In genomic region chr5:37716505-37717372, GRCm38 (mm10) we compare ENCODE assay signal across 9 mouse cellular contexts. TPM values are rescaled to one million over a fixed set of nuclear protein-coding genes. Genes with fewer than 3 reads are reported as not detected.
DNase-seq lines count a peak whose midpoint lies in the region; ATAC-seq and TF ChIP-seq lines count a peak whose summit lies in the region.
"Had no signal": no experiment of that assay in that cellular context is flagged by ENCODE, and none has a peak within 500 bp of the region (broad histone marks: within the 10 kb centered on the region; RNA-seq: fewer than 3 reads in every experiment).

Gene Stk32b (minus strand): TSS chr5:37717171.

- no peaks in the 10 kb centered on the region for H3K36me3 ChIP-seq in embryonic facial prominence, embryonic 12.5 days
- no peaks in the 10 kb centered on the region for H3K36me3 ChIP-seq in midbrain, embryonic 12.5 days

- H3K4me2 ChIP-seq in embryonic facial prominence, embryonic 12.5 days (replicated peaks) = peak within 1 kb of the TSS; percentile 88
- peak within 1 kb of the TSS; percentile 71 for H3K4me2 ChIP-seq in midbrain, embryonic 12.5 days (replicated peaks)

- H3K27me3 ChIP-seq in embryonic facial prominence, embryonic 12.5 days = peaks cover 29% of the 10 kb centered on the region
- peaks cover 39% of the 10 kb centered on the region for H3K27me3 ChIP-seq in midbrain, embryonic 12.5 days

- WGBS in embryonic facial prominence, embryonic 12.5 days = under 1% methylated on average over 40 of the region's 40 CpGs
- under 1% methylated on average over 37 of the region's 40 CpGs for WGBS in midbrain, embryonic 12.5 days

- H3K27ac ChIP-seq in layer of hippocampus, adult 2 months = no peak within 1 kb of the TSS
- H3K27ac ChIP-seq in embryonic facial prominence, embryonic 12.5 days = no peak within 1 kb of the TSS
- peak within 1 kb of the TSS; percentile 68 for H3K27ac ChIP-seq in midbrain, embryonic 12.5 days (replicated peaks)
- H3K27ac ChIP-seq: macrophage had no signal

- peak within 1 kb of the TSS; percentile 55 for H3K4me3 ChIP-seq in layer of hippocampus, adult 2 months
- peak within 1 kb of the TSS; percentile 48 for H3K4me3 ChIP-seq in embryonic facial prominence, embryonic 12.5 days
- peak within 1 kb of the TSS; percentile 47 for H3K4me3 ChIP-seq in midbrain, embryonic 12.5 days

- peaks cover 4% of the 10 kb centered on the region; the same call in 1 of the 2 replicates for H3K4me1 ChIP-seq in embryonic facial prominence, embryonic 12.5 days
- 0 out of 2 replicates have a peak, but pooled peaks cover 7% of the 10 kb centered on the region for H3K4me1 ChIP-seq in midbrain, embryonic 12.5 days

- peak within 1 kb of the TSS; percentile 34 for H3K9ac ChIP-seq in embryonic facial prominence, embryonic 12.5 days
- H3K9ac ChIP-seq in midbrain, embryonic 12.5 days (replicated peaks) = peak within 1 kb of the TSS; percentile 66

- ATAC-seq in embryonic facial prominence, embryonic 12.5 days (ENCODE audit: insufficient number of reproducible peaks, insufficient read depth, low FRiP score, low TSS enrichment) = peak; percentile 78
- ATAC-seq in midbrain, embryonic 12.5 days (ENCODE audit: low FRiP score, low read depth) = peak; percentile 88
- no peak for ATAC-seq in erythroid progenitor cell, adult 5-6 weeks (replicated peaks; ENCODE audit: low FRiP score, poor library complexity, severe bottlenecking)

- H3K9me3 ChIP-seq in embryonic facial prominence, embryonic 12.5 days = no peaks in the 10 kb centered on the region
- H3K9me3 ChIP-seq in midbrain, embryonic 12.5 days = no peaks in the 10 kb centered on the region

- TF ChIP-seq CTCF in layer of hippocampus, adult 2 months (conservative IDR thresholded peaks at IDR 0.05) = no peak

- peak in 1 of 2 experiments; percentile 14 for DNase-seq in layer of hippocampus, adult 2 months (ENCODE audit: low spot score in 2 of 2)
- no peak for DNase-seq in layer of hippocampus, adult 8-10 months (ENCODE audit: low spot score in 2 of 2)
- peak; percentile 33 for DNase-seq in heart, postnatal 4 days
- DNase-seq in layer of hippocampus, postnatal 14 days (ENCODE audit: low spot score in 2 of 2) = peak; percentile 22 to 40
- no peak for DNase-seq in adrenal gland, postnatal 10 days

RNA-seq across cellular contexts. Expression of gene Stk32b, which starts in this region (rescaled TPM):
- total RNA-seq in layer of hippocampus, adult 2 months (2021) = 1 to 10 TPM; 5.4 to 7.5 TPM
- total RNA-seq in layer of hippocampus, adult 8-10 months (2022) = 1 to 10 TPM; 3.7 to 7.8 (median 5.3) TPM
- 1.6 and 2.1 TPM in 2 replicates for polyA plus RNA-seq in embryonic facial prominence, embryonic 12.5 days (2016; fragmentation: Nextera tagmentation; extraction: Ambion mirVana)
- under 1 TPM; 0.21 to 0.41 TPM for total RNA-seq in heart, postnatal 4 days (2021)
- 1 to 10 TPM; 7.5 to 8.1 TPM for total RNA-seq in layer of hippocampus, postnatal 14 days (2021)
- polyA plus RNA-seq in midbrain, embryonic 12.5 days (2016; fragmentation: Nextera tagmentation; extraction: Ambion mirVana) = 5.9 TPM in 2 replicates
- total RNA-seq in erythroid progenitor cell, adult 5-6 weeks (2015; ENCODE audit: low replicate concordance) = not detected in 2 replicates
- not detected in 2 replicates for total RNA-seq in erythroid progenitor cell, adult 5-6 weeks (2017; ENCODE audit: low replicate concordance)
- total RNA-seq in adrenal gland, postnatal 10 days (2021) = 1 to 10 TPM in 1 of 2 experiments, under 1 TPM in 1; 0.54 to 1.2 TPM
- polyA plus RNA-seq: macrophage had no signal

Comparison
In these comparisons a context has a peak if more than half of its experiments do, and no peak if none do; other contexts are left out.
1. DNase-seq: peak in layer of hippocampus, postnatal 14 days (2 of 2); none in layer of hippocampus, adult 8-10 months (0 of 2) and adrenal gland, postnatal 10 days (single experiment).
2. Peak in DNase-seq in heart, postnatal 4 days; RNA of the gene not detected or under 1 TPM.
3. Peak in every context shown above with its lines, with median percentiles within 50 percentile points of each other: H3K4me3 ChIP-seq.